Mouse (Mus musculus) inflammation-experienced regulatory T-cells, adult 6 months (primary cell): ENCODE measurements around the gene Gm3411. TPM values are rescaled to one million over a fixed set of nuclear protein-coding genes. Genes with fewer than 3 reads are reported as not detected.
"Not testable (repeated sequence)": the region's sequence is repeated elsewhere in the genome, so short reads cannot be mapped to it uniquely, and the experiment has no call there.

Source experiments
- ATAC-seq: one replicate; pipeline ENCODE4 v1.8.0; 2017
- polyA plus RNA-seq, 3 experiments: library from polyadenylated mRNA; unstranded; fragments of 100-300 nt; shearing (Covaris generic); gene quantifications; one replicate each; pipeline ENCODE4 v1.2.1; 2017

The Gm3411 gene
- 1 to 10 TPM; 2.0 to 6.7 (median 5.6) TPM for polyA plus RNA-seq

DNA sequence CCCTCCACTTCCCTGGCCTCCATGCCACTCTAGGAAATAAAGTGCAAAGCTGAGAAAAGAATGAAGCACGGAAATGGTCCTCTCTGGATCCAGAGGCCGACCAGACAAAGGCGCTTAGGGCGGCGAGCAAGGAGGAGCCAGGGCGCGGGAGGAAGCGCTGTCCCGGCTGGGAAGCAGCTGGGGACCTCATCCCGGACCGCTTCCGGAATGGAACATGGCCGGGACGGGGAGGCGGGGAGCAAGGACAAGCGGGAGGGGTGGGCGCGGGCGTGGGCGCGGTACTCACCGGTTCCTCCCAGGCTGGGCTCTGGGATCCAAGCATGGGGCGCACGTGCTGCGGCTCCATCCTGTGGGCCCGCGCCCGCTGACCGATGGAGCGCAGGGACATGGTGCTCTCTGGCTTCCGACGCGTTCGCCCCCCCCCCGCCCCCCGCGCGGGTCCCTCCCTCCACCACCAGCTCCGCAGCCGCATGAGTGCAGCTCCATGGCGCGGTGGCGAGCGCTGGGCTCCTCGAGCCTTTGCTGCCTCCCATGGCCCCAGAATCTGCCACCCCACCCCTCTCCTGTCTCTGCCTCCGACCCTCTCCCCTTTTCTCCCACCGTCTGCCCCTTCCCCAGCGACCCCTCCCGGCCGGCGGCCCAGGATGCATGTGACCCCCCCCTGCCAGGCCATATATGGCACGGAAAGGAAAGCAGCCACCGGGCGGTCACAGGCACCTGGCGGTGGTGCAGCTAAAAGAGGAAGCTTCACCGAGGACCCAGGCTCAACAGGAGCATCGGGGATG, at the start of gene Gm3411:
Gene Gm3411 (minus strand): TSS at position 320 of the 785 bp plus-strand sequence.
- ATAC-seq = not testable (repeated sequence)

DNA sequence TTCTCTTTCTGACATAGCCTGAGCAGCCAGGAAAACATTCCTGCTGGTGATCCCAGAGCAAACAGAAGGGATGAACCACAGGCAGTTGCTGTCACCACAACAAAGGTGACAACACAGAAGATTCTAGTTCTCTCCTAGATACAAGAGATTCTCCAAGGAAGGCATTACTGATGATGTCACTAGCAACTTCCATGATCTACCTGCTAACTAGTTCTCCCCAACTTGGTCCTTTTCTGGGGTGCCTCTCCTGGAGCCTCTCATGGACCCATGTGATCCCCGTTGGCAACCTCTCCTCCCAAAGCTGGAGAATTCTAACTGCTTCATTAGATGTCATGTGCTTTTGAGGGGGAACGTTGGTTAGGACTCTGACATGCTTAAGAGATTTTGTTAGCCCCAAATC, 17.7 kb upstream of the Gm3411 start, which contains the start of gene Gm21103:
Gene Gm21103 (minus strand): TSS at position 101 of the 400 bp plus-strand sequence.
- not testable (repeated sequence) for ATAC-seq

DNA sequence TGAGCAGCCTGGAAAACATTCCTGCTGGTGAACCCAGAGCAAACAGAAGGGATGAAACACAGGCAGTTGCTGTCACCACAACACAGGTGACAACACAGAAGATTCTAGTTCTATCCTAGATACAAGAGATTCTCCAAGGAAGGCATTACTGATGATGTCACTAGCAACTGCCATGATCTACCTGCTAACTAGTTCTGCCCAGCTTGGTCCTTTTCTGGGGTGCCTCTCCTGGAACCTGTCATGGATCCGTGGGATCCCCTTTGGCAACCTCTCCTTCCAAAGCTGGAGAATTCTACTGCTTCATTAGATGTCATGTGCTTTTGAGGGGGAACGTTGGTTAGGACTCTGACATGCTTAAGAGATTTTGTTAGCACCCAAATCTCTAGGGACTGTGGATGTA, 67.9 kb downstream of the Gm3411 start, which contains the start of gene Gm21560:
Gene Gm21560 (minus strand): TSS at position 101 of the 400 bp plus-strand sequence.
- ATAC-seq = not testable (repeated sequence)

Other genes starting within 250 kb of the Gm3411 start
- gene Gm6337, start 229.0 kb downstream of the Gm3411 start, polyA plus RNA-seq = not detected
- gene Gm8206, start 193.3 kb downstream of the Gm3411 start, polyA plus RNA-seq = 1 to 10 TPM; 1.7 to 8.5 (median 4.0) TPM
- 10 to 100 TPM in 2 of 3 experiments, 1 to 10 TPM in 1; 5.3 to 21.4 (median 13.6) TPM for gene Gm3468, start 178.6 kb downstream of the Gm3411 start, polyA plus RNA-seq
- not detected for gene Gm3476, start 161.4 kb downstream of the Gm3411 start, polyA plus RNA-seq
- gene Gm21560, start 68.0 kb downstream of the Gm3411 start, polyA plus RNA-seq = under 1 TPM in 1 of 3 experiments, not detected in 2; 0.16 TPM
- gene Gm21103, start 17.6 kb upstream of the Gm3411 start, polyA plus RNA-seq = not detected
- not detected for gene Gm3618, start 56.4 kb upstream of the Gm3411 start, polyA plus RNA-seq
- gene Gm16440, start 103.1 kb upstream of the Gm3411 start, polyA plus RNA-seq = not detected
- 10 to 100 TPM in 1 of 3 experiments, 1 to 10 TPM in 1, under 1 TPM in 1; 0.54 to 10.3 (median 1.9) TPM for gene Gm3591, start 125.2 kb upstream of the Gm3411 start, polyA plus RNA-seq
- not detected for gene Gm3594, start 157.4 kb upstream of the Gm3411 start, polyA plus RNA-seq